Mouse (Mus musculus) bone marrow, adult 2 months (tissue): ENCODE data around the gene Pxdn.

Experiments
- CTCF ChIP-seq: fragments of 200-500 bp; IDR thresholded peaks from 2 replicates; pipeline ENCODE4 v1.5.1; 2011; ENCODE audit warnings: low read length, control low read depth; ENCODE audit not compliant: control insufficient read depth, insufficient read depth
- POLR2A ChIP-seq: fragments of 200-500 bp; IDR thresholded peaks from 2 replicates; pipeline ENCODE4 v1.6.1; 2011; ENCODE audit warnings: low read depth, mild to moderate bottlenecking, control low read depth, low read length, borderline replicate concordance; ENCODE audit not compliant: control insufficient read depth

GRCm38 (mm10) chr12:30048848-30049247 is 111.4 kb downstream of the Pxdn start:
- TF ChIP-seq POLR2A (no peak), CTCF (no peak)
